Mouse (Mus musculus) kidney, embryonic 14.5 days (tissue): ENCODE results near the gene AC124502.3. TPM values are rescaled to one million over a fixed set of nuclear protein-coding genes. Genes with fewer than 3 reads are reported as not detected.
A peak's percentile ranks its signal among the peaks of the same experiment; 100 is the strongest.

Experiments
- ATAC-seq: fragments of 200-750 bp; cut with Nextera tagmentation; 2 replicates; pipeline ENCODE4 v1.8.0; 2017; ENCODE audit warnings: moderate number of reproducible peaks, mild to moderate bottlenecking, moderate TSS enrichment, moderate library complexity; ENCODE audit not compliant: low FRiP score, low TSS enrichment
- H3K27ac ChIP-seq: fragments of 300-500 bp; sonication (generic); 2 replicates; pipeline ENCODE4 v1.5.1; 2014; ENCODE audit warnings: low read depth, mild to moderate bottlenecking, low read length, moderate library complexity, mixed read lengths
- H3K27me3 ChIP-seq: fragments of 300-500 bp; sonication (generic); 2 replicates; pipeline ENCODE4 v1.6.1; 2014; ENCODE audit warnings: mild to moderate bottlenecking, low read length; ENCODE audit not compliant: control insufficient read depth, insufficient read depth
- H3K36me3 ChIP-seq: fragments of 300-500 bp; sonication (generic); 2 replicates; pipeline ENCODE4 v1.6.1; 2014; ENCODE audit warnings: low read length, mixed read lengths; ENCODE audit not compliant: control insufficient read depth, insufficient read depth
- H3K4me1 ChIP-seq: fragments of 300-500 bp; sonication (generic); 2 replicates; pipeline ENCODE4 v1.6.1; 2014; ENCODE audit warnings: low read length, mixed read lengths; ENCODE audit not compliant: control insufficient read depth, insufficient read depth
- H3K4me2 ChIP-seq: fragments of 300-500 bp; sonication (generic); replicated peaks from 2 replicates; pipeline ENCODE4 v1.6.1; 2014; ENCODE audit warnings: low read depth, mild to moderate bottlenecking, low read length
- H3K4me3 ChIP-seq: fragments of 300-500 bp; sonication (generic); 2 replicates; pipeline ENCODE4 v1.5.1; 2014; ENCODE audit warnings: mild to moderate bottlenecking, low read length
- H3K9ac ChIP-seq: fragments of 300-500 bp; sonication (generic); 2 replicates; pipeline ENCODE4 v1.6.1; 2014; ENCODE audit warnings: low read depth, mild to moderate bottlenecking, low read length, moderate library complexity
- H3K9me3 ChIP-seq: fragments of 300-500 bp; sonication (generic); 2 replicates; pipeline ENCODE4 v1.6.1; 2016; ENCODE audit warnings: low read length; ENCODE audit not compliant: control insufficient read depth
- WGBS: fragments of 180-500 bp; shearing (Covaris S2); extraction: QIAGEN DNeasy Blood & Tissue Kit; methylation state at CpG from one replicate; pipeline ENCODE4 v1.1.7; 2014; 5-methylcytosine and 5-hydroxymethylcytosine counted together
- polyA plus RNA-seq: library from polyadenylated mRNA; unstranded; fragments of >200 nt; fragmentation: Nextera tagmentation; extraction: Ambion mirVana; gene quantifications from 2 replicates; pipeline ENCODE4 v1.2.1, GENCODE M21; 2014

The AC124502.3 gene
- polyA plus RNA-seq, 1 experiment from 2014 or later = 1.5 TPM

- Histone ChIP-seq H3K27me3 (no peaks in the 10 kb centered on the region), H3K4me3 (peak overlapping the region; percentile 80), H3K9ac (peak overlapping the region; percentile 91), H3K4me2 (peak overlapping the region; percentile 99), H3K36me3 (no peaks in the 10 kb centered on the region), H3K9me3 (no peaks in the 10 kb centered on the region), H3K27ac (peak overlapping the region; percentile 59; the same call in 1 of the 2 replicates), H3K4me1 (peaks cover 24% of the 10 kb centered on the region)
- ATAC-seq = no peak; the same call in 1 of the 2 replicates
- 12% methylated on average over 41 of the region's 41 CpGs for WGBS
Observed at GRCm38 (mm10) chr19:5039301-5040114, 817 bp downstream of the AC124502.3 start.

GRCm38 (mm10) chr19:5040862-5041523, 2.3 kb downstream of the AC124502.3 start, which contains the start of gene Brms1:
Gene Brms1, plus strand, starts transcription at chr19:5041354.
- Histone ChIP-seq H3K27ac (peak within 1 kb of the TSS; percentile 25; the same call in 1 of the 2 replicates), H3K27me3 (no peaks in the 10 kb centered on the region), H3K9me3 (no peaks in the 10 kb centered on the region), H3K4me1 (peaks cover 24% of the 10 kb centered on the region), H3K9ac (peak within 1 kb of the TSS; percentile 75), H3K4me2 (peak within 1 kb of the TSS; percentile 99), H3K4me3 (peak within 1 kb of the TSS; percentile 80), H3K36me3 (no peaks in the 10 kb centered on the region)
- ATAC-seq = peak; percentile 72
- WGBS = 7% methylated on average over 40 of the region's 40 CpGs

- WGBS = 3% methylated on average over 16 of the region's 16 CpGs
Observed at GRCm38 (mm10) chr19:5041588-5041987, 2.9 kb downstream of the AC124502.3 start.

GRCm38 (mm10) chr19:5045531-5045930, 6.8 kb downstream of the AC124502.3 start:
- H3K4me3 ChIP-seq = no peak overlapping the region
- H3K9me3 ChIP-seq = no peaks in the 10 kb centered on the region
- peaks cover 23% of the 10 kb centered on the region for H3K36me3 ChIP-seq
- peaks cover 15% of the 10 kb centered on the region for H3K4me1 ChIP-seq
- no peaks in the 10 kb centered on the region for H3K27me3 ChIP-seq
- H3K27ac ChIP-seq = no peak overlapping the region
- H3K9ac ChIP-seq = no peak overlapping the region
- 79% methylated on average over 4 of the region's 4 CpGs for WGBS
- no peak overlapping the region for H3K4me2 ChIP-seq
- ATAC-seq = no peak

More at GRCm38 (mm10) chr19:5041588-5041987, 2.9 kb downstream of the AC124502.3 start:
- no peaks in the 10 kb centered on the region for H3K27me3 ChIP-seq
- peak; percentile 5; the same call in 1 of the 2 replicates for ATAC-seq
- peak overlapping the region; percentile 80 for H3K4me3 ChIP-seq
- peaks cover 24% of the 10 kb centered on the region for H3K4me1 ChIP-seq
- peak overlapping the region; percentile 75 for H3K9ac ChIP-seq
- peaks cover 5% of the 10 kb centered on the region for H3K36me3 ChIP-seq
- peak overlapping the region; percentile 99 for H3K4me2 ChIP-seq
- no peaks in the 10 kb centered on the region for H3K9me3 ChIP-seq
- H3K27ac ChIP-seq = peak overlapping the region; percentile 25; the same call in 1 of the 2 replicates

- 89% methylated on average over 14 of the region's 14 CpGs for WGBS
Observed at GRCm38 (mm10) chr19:5048138-5049056, 9.7 kb downstream of the AC124502.3 start.

GRCm38 (mm10) chr19:5049325-5049724, 10.6 kb downstream of the AC124502.3 start:
- H3K4me3 ChIP-seq = no peak overlapping the region
- no peak overlapping the region for H3K4me2 ChIP-seq
- H3K9ac ChIP-seq = no peak overlapping the region
- no peaks in the 10 kb centered on the region for H3K9me3 ChIP-seq
- no peak overlapping the region for H3K27ac ChIP-seq
- peaks cover 25% of the 10 kb centered on the region for H3K27me3 ChIP-seq
- peaks cover 23% of the 10 kb centered on the region for H3K36me3 ChIP-seq
- ATAC-seq = no peak
- WGBS = 85% methylated on average over 6 of the region's 6 CpGs
- peaks cover 25% of the 10 kb centered on the region for H3K4me1 ChIP-seq

More at GRCm38 (mm10) chr19:5048138-5049056, 9.7 kb downstream of the AC124502.3 start:
- H3K27me3 ChIP-seq = peaks cover 21% of the 10 kb centered on the region
- no peak overlapping the region for H3K4me3 ChIP-seq
- no peak overlapping the region for H3K4me2 ChIP-seq
- no peak for ATAC-seq
- no peak overlapping the region for H3K9ac ChIP-seq
- H3K27ac ChIP-seq = no peak overlapping the region
- peaks cover 23% of the 10 kb centered on the region for H3K36me3 ChIP-seq
- no peaks in the 10 kb centered on the region for H3K9me3 ChIP-seq
- H3K4me1 ChIP-seq = peaks cover 25% of the 10 kb centered on the region

- Histone ChIP-seq H3K4me2 (peak within 1 kb of the TSS; percentile 36), H3K36me3 (peaks cover 23% of the 10 kb centered on the region), H3K4me3 (peak within 1 kb of the TSS; percentile 29; the same call in 1 of the 2 replicates), H3K9me3 (no peaks in the 10 kb centered on the region), H3K4me1 (peaks cover 25% of the 10 kb centered on the region), H3K27ac (no peak within 1 kb of the TSS), H3K27me3 (peaks cover 25% of the 10 kb centered on the region), H3K9ac (peak within 1 kb of the TSS; percentile 44; the same call in 1 of the 2 replicates)
- WGBS = 13% methylated on average over 14 of the region's 14 CpGs
- ATAC-seq = peak; percentile 38
Observed at GRCm38 (mm10) chr19:5050047-5050905, 11.6 kb downstream of the AC124502.3 start, which contains the start of gene Rin1. Gene Rin1, plus strand, starts transcription at chr19:5050481.
